Mouse (Mus musculus) brain, embryonic 18.5 days (tissue): ENCODE measurements around the gene Olfr97.
"Not testable (repeated sequence)": the region's sequence is repeated elsewhere in the genome, so short reads cannot be mapped to it uniquely, and the experiment has no call there.

ENCODE experiments used
- DNase-seq: peaks from one replicate; pipeline ENCODE4 v3.0.0-alpha.2; 2012; ENCODE audit warnings: low read depth, low spot score

Gene Olfr97

DNA sequence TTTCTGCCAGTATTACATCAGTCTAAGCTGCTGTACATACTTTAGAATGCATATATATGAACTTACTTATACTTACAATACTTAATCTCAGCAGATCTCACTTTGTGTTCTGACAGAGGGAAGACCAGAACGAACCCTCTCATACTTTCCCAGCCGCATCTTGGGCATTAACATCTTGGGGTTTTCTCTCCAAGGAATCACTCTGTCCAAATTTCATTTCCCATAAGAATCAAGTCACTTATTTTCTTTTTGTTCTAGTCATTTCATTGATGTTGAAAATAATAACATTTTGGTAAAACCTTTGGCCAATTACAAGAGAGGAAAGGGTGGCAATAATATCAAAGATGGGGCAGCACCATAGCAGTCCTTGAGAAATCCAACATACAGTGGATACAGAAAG, at the start of gene Olfr97:
Gene Olfr97 (minus strand): TSS at position 101 of the 400 bp plus-strand sequence.
- DNase-seq: not testable (repeated sequence)

- no peak for DNase-seq
These were observed 46.2 kb upstream of the Olfr97 start, which contains the start of gene Olfr99 for GRCm38 (mm10) chr17:37283360-37283759. TSS of gene Olfr99 (minus strand) at chr17:37283460.

DNA sequence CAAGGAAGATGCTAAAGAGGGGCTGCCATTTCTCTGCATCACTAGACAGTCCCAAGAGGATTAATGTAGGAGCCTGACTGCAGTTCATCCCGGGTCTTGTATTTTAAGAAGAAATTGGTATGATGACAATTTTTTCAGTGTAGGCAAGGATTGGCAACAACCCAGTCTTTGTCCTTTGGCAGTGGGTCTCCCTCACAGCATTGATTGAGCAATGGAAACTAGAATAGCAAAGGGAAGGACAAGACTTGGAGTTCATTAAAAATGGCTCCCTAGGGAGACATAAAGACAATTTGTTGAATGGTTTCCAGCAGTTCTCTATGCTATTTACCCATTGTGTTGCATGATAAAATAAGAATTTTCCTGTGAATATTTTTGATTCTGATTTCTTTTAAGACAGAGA, 43.2 kb upstream of the Olfr97 start:
- no peak for DNase-seq

GRCm38 (mm10) chr17:37276573-37276972, 39.4 kb upstream of the Olfr97 start:
- no peak for DNase-seq

- DNase-seq: no peak
These were observed 38.6 kb upstream of the Olfr97 start for GRCm38 (mm10) chr17:37275626-37276248.

GRCm38 (mm10) chr17:37270702-37271092, 33.6 kb upstream of the Olfr97 start:
- DNase-seq: no peak

GRCm38 (mm10) chr17:37270058-37270701, 33.0 kb upstream of the Olfr97 start, which contains the start of gene H2-M3:
TSS of gene H2-M3 (plus strand) at chr17:37270220.
- DNase-seq: peak; percentile 54

DNA sequence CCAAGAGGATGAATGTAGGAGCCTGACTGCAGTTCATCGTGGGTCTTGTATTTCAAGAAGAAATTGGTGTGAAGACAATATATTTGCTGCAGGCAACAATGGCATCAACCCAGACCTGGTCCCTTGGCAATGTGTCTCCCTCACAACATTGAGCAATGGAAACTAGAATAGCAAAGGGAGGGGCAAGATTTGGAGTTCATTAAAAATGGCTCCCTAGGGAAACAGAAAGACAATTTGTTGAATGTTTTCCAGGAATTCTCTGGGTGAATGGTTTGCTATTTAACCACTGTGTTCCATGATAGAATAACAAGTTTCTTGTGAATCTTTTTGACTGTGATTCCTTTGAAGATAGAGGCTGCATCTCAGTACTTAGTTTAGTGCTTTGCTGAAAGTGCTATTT, 26.5 kb upstream of the Olfr97 start, which contains the start of gene Olfr98:
Gene Olfr98 (minus strand): TSS at position 124 of the 400 bp plus-strand sequence.
- DNase-seq: no peak

- no peak for DNase-seq
These were observed 13.4 kb upstream of the Olfr97 start for GRCm38 (mm10) chr17:37250544-37250943.

- no peak for DNase-seq
These were observed 12.3 kb upstream of the Olfr97 start for GRCm38 (mm10) chr17:37249460-37249859.

GRCm38 (mm10) chr17:37246715-37247114, 9.6 kb upstream of the Olfr97 start:
- no peak for DNase-seq

DNA sequence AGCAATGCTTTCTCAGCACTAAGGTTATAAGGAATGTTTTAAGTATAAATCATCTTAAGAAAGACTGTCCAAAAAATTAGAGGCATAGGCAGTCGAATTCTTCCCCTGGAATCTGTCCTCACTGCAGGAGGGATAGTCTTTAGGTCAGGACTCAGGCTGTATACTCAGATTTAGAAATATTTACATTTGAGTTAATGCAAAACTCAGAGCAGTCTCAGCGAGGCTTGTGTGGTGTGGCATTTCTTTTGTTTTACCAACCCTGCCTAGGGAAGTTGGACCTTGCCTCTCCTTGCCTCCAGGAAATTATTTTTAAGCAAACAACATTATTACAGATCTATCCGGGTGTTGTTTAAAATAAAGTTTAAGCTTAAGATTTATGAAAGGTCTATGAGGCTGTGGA, 5.1 kb upstream of the Olfr97 start:
- no peak for DNase-seq

DNA sequence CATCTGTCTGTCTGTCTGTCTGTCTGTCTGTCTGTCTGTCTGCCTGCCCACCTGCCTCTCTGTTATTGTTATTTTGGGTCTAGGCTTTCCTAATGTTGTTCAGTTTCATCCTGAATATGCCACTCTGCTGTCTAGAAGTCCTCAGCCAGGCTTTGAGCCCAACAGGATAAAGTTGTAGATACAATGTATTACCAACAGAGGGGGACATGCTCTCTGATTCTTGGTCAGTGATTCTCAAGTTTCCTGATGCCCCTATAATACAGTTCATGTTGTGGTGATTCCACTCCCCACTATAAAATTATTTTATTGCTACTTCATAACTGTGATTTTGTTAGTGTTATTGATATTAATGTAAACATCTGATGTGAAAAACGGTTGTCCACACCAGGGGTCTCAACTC, 15.3 kb downstream of the Olfr97 start:
- DNase-seq: no peak

GRCm38 (mm10) chr17:37219846-37220245, 17.3 kb downstream of the Olfr97 start, which contains the start of gene Olfr96:
TSS of gene Olfr96 (plus strand) at chr17:37220146.
- no peak for DNase-seq

DNA sequence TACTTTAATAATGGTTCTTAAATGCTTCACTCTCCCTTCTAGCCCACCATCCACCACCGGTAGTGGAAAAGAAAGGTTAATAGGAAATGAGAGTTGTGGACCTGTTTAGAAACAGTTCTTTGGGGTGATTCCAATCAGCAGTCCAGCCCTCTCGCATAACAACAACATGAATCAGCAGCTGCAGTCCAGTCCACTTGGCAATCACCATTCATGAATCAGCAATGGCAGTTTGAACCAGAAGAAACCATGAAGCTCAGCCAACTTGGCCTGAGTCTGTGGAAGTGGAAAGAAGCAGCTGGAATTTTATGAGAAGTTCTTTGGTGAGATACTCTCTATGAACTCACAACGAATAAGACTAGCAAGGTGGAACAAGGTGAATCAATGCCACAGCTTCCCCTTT, 18.6 kb downstream of the Olfr97 start:
- no peak for DNase-seq

- DNase-seq: no peak
These were observed 24.1 kb downstream of the Olfr97 start, which contains the start of gene Olfr95 for GRCm38 (mm10) chr17:37213018-37213417. TSS of gene Olfr95 (minus strand) at chr17:37213118.

DNA sequence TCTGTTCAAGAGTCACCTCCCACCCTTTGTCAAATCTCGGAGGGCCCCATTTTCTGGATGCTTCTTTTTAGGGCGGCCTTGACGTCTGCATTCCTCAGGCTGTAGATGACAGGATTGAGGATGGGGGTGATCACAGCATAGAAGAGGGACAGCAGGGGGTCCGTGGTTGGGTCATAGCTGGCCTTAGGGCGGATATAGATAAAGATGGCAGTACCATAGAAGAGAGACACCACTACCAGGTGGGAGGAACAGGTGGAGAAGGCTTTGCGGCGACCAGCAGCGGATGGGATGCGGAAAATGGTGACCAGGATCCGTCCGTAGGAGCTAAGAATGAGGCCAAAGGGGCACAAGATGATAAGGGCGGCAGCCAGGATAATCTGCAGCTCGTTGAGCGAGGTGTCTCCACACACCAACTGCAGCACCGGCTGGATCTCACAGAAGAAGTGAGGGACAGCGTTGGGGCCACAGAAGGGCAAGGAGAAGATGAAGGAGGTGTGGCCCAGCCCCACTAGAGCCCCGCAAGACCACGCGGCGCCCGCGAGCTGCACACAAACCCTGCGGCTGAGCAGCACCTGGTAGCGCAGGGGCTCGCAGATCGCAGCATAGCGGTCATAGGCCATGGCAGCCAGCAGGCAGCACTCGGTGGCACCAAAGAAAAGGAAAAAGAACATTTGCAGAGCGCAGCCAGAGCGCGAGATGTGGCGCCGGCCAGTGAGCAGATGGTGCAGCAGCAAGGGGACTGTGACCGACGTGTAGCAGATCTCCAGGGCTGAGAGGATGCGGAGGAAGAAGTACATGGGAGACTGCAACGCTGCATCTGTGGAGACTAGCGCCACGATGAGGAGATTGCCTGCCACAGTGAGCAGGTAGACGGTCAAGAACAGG, 26.0 kb downstream of the Olfr97 start:
- DNase-seq: no peak

- no peak for DNase-seq
These were observed 33.3 kb downstream of the Olfr97 start for GRCm38 (mm10) chr17:37203917-37204236.

DNA sequence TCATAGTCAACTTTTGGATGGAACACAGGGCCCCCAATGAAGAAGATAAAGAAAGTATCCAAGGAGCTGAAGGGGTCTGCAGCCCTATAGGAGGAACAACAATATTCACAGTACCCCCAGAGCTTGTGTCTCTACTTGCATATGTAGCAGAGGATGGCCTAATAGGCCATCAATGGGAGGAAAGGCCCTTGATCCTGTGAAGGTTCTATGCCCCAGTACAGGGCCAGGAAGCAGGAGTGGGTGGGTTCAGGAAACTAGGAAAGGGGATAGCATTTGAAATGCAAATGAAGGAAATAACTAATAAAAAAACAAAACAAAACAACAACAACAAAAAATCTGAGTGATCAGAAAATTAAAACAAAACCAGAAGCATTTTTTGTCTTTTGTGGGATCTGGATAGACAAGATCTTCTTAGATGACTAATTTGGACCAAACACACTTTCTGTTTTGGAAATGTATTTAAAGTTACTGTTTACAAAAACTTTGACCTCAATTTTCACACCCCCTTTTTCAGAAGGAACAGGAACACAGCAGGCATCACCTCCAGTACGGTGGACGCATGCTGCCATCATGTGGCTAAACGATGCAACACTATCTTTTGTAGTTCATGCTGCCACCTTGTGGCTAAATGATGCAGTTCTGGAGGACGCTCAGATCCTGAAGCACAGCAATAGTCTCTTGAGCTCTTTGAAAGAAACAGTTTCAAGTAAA, 33.8 kb downstream of the Olfr97 start:
- peak; percentile 62 for DNase-seq

DNA sequence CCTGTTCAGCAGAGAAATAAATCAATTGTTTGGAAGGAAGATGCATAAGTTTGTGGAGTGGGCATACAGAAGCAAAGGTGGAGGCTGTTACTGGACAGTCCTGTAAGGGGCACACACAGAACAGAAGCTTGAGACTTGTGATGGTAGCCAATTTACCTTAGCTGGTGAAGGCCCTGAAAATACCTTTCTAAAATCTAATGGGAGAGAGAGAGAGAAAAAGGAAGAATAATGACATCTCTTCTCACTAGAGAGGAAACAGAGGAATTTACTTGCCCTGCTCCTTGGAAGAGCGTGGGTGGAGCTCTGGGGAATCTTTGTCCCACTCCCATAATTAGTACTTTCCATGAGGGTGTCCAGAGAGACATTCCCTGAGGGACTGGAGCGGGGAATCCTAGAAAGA, 36.2 kb downstream of the Olfr97 start, which contains the start of gene Olfr94:
Gene Olfr94 (minus strand): TSS at position 101 of the 400 bp plus-strand sequence.
- no peak for DNase-seq
